Mouse (Mus musculus) cerebellum, adult (tissue): ENCODE data around the gene Cds1.
A peak's percentile ranks its signal among the peaks of the same experiment; 100 is the strongest.

Experiments used
- ATAC-seq: cut with Nextera tagmentation; 2 replicates; pipeline ENCODE4 v1.9.2; 2017; ENCODE audit warnings: mild to moderate bottlenecking, moderate library complexity, mixed read lengths; ENCODE audit not compliant: insufficient number of reproducible peaks, low FRiP score, low TSS enrichment

Gene Cds1

GRCm38 (mm10) chr5:101764554-101765347 is at the start of gene Cds1:
Gene Cds1, plus strand, starts transcription at chr5:101765130.
- ATAC-seq = peak; percentile 81

- ATAC-seq = no peak
Observed at GRCm38 (mm10) chr5:101724216-101724615, 40.7 kb upstream of the Cds1 start.

GRCm38 (mm10) chr5:101724756-101725155 is 40.2 kb upstream of the Cds1 start:
- ATAC-seq = no peak

- no peak for ATAC-seq
Observed at GRCm38 (mm10) chr5:101725703-101726102, 39.2 kb upstream of the Cds1 start.

GRCm38 (mm10) chr5:101726371-101726770 is 38.6 kb upstream of the Cds1 start:
- ATAC-seq = no peak

GRCm38 (mm10) chr5:101728304-101728905 is 36.5 kb upstream of the Cds1 start:
- ATAC-seq = no peak

GRCm38 (mm10) chr5:101737341-101737740 is 27.6 kb upstream of the Cds1 start:
- ATAC-seq = no peak

GRCm38 (mm10) chr5:101740471-101741223 is 24.3 kb upstream of the Cds1 start:
- ATAC-seq = no peak

GRCm38 (mm10) chr5:101741224-101741591 is 23.7 kb upstream of the Cds1 start:
- ATAC-seq = no peak

- ATAC-seq = no peak
Observed at GRCm38 (mm10) chr5:101742014-101742413, 22.9 kb upstream of the Cds1 start.

GRCm38 (mm10) chr5:101742425-101742824 is 22.5 kb upstream of the Cds1 start:
- ATAC-seq = no peak

- ATAC-seq = no peak
Observed at GRCm38 (mm10) chr5:101744886-101745285, 20.0 kb upstream of the Cds1 start.

- no peak for ATAC-seq
Observed at GRCm38 (mm10) chr5:101753680-101754079, 11.2 kb upstream of the Cds1 start.

GRCm38 (mm10) chr5:101757669-101758068 is 7.3 kb upstream of the Cds1 start:
- ATAC-seq = no peak

- ATAC-seq = no peak
Observed at GRCm38 (mm10) chr5:101761685-101762084, 3.2 kb upstream of the Cds1 start.

- ATAC-seq = no peak
Observed at GRCm38 (mm10) chr5:101763571-101763970, 1.4 kb upstream of the Cds1 start.

GRCm38 (mm10) chr5:101765390-101765901 is 516 bp downstream of the Cds1 start:
- ATAC-seq = peak; percentile 6; the same call in 1 of the 2 replicates

GRCm38 (mm10) chr5:101766248-101766647 is 1.3 kb downstream of the Cds1 start:
- no peak for ATAC-seq

GRCm38 (mm10) chr5:101767086-101767485 is 2.2 kb downstream of the Cds1 start:
- ATAC-seq = no peak

- no peak for ATAC-seq
Observed at GRCm38 (mm10) chr5:101767486-101767885, 2.6 kb downstream of the Cds1 start.

GRCm38 (mm10) chr5:101768558-101768957 is 3.6 kb downstream of the Cds1 start:
- ATAC-seq = no peak
